Mouse (Mus musculus) liver, adult 2 months (tissue): ENCODE measurements around the gene Nubpl.

Source experiments
- CTCF ChIP-seq: fragments of 200-500 bp; IDR thresholded peaks from 2 replicates; pipeline ENCODE4 v1.5.1; 2011; ENCODE audit warnings: low read depth, low read length, control low read depth
- POLR2A ChIP-seq: fragments of 200-500 bp; IDR thresholded peaks from 2 replicates; pipeline ENCODE4 v1.6.1; 2011; ENCODE audit warnings: low read length, control low read depth; ENCODE audit not compliant: insufficient read depth; ENCODE audit errors: extremely low read depth

DNA sequence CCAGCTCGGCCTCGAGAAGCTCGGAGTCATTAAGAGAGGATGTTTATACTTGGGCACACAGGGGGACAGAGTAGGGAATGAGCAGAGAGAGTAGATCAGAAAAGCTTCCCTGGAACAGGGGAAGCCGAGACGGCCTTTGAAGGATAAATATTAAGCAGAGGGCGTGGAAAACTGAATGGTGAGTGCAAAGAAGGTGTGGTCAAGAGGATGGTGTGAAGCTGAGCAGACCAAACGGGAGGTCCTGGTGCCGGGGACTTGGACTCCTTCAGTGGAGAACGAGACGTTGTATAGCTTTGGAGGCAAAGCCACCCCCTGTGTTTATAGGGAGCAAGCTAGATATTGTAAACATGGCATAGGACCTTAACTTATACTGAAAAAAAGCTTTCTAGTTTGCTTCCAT, 261.9 kb downstream of the Nubpl start:
- TF ChIP-seq POLR2A (no peak), CTCF (no peak)
